Mouse (Mus musculus): ENCODE results near the gene Aspdh.

The Aspdh gene

DNA sequence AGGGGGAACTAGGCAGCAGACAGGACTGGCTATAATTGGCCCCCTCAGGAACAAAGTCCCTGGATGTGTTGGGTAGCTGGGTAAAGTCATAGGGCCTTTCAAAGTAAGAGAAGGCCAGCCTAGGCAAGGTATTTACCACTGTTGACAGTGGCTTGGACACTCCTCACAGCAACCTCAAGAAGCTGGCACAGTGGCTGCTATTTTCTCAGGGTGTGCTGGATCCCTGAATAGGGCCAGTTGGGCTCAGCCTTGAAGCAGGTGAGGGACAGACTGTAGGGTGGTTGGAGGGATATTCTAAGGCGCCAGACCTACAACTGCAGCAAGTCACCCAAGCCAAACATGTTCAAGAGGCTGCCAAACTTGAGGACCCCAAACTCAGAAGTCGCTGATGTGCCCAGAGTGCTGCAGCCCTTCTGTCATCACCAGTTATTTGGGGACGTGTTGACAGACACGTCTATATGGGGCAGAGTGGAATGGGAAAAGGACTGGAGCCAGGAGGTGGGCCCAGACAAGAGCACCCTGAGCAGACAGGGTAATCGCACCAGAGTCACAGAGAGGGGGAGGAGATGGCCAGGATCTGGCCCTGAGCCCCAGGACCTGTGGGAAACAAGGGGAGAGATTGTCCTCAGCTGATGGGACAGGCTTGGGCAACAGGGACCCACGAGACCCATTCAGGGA lies 6.8 kb downstream of the Aspdh start:
- peak; percentile 4 to 6 for DNase-seq (ENCODE audit: low spot score in 2 of 2)

DNA sequence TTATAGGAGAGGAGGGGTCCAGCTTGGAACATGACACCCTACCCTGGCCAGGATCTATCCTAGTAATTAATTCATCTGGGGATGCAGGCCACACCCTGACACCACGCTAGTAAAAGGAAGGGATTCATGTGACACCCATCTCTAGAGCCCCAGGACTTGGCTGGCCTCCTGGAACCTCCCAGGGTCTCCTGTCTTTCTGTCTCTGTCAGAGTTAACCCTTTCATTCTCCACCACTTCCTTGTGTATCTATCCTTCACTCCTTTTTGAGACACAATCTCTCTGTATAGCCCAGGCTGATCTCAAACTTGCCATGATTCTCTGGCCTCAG lies 7.3 kb downstream of the Aspdh start:
- no peak for DNase-seq (ENCODE audit: low spot score in 2 of 2)

DNA sequence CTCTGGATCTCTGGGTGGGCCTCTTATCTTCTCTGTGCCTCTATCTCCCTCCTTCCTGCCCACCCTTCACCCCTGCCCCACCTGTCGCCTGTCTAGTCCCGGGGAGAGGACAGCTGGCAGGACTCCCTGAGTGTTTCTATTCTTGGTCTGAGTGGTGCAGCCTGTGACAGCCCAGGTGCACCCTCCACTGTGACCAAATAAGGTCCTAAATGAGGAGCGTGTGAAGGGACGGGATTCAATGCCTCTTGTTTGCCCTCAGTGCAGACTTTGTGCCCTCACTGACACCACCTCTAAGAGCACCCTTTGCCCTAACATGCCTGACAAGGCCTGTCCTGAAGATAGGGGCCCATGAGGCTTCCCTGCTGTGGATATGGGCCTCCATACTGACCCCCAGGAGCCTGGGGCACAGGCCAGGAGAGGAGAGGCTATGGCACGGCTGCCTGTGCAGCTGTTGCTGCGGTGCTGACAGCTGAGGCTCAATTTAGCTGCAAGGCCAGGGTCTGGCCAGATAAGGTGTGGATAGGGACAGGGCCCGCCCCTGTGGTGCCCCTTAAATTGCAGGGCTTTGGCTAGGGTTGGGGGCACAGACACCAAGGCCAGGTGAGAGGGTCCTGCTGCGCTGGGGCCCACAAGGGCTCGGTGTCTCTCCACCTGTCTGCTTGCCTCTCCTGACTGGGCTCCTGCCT lies 7.9 kb downstream of the Aspdh start:
- peak; percentile 16 to 17 for DNase-seq (ENCODE audit: low spot score in 2 of 2)

DNA sequence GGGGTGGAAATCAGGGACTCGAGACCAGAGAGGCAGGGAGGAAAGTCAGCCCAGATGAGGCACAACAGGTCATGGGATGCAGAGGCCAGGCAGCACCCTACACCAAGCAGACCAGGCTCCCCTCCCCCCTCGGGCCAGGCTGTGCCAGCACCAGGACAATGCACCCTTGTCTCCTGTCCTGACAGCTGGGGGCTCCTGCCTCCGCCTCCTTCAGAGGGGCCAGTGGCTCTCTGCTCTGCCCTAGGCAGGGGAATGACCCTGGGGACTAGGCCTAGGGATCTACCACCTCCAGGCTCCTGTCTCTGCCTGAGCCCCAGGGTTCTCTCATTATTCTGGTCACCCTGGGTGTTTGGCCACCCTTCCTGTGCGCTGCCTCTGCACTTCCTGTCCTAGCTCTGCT lies 9.2 kb downstream of the Aspdh start:
- peak; percentile 65 to 77 for DNase-seq (ENCODE audit: low spot score in 2 of 2)

DNA sequence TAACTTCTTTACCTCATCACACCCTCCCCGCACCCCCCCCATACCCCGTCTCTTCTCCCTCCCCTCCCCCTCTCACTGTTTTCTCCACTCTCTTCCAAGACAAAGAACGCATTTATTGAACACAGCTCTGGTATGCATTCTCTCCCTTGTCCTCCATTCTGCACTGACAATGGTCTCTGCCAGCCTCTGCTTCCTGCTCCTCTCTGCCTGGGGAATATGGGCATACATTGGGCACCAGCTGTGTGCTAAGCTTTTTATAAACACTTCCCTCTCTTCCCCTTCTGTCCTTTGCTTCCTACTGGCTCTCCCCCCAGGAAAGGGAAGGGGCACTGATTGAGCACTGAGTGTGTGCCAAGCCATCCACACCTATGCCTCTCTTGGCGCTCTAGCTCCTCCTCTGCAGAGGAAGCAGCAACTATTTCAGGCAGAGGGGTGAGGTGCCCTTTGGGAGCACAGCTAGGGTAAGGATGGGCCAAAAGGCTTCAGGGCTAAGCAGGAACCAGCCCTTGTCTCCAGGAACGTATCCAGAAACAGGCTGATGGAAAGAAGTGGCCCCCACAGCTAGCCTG lies 9.9 kb downstream of the Aspdh start:
- peak; percentile 6 to 10 for DNase-seq (ENCODE audit: low spot score in 2 of 2)

DNA sequence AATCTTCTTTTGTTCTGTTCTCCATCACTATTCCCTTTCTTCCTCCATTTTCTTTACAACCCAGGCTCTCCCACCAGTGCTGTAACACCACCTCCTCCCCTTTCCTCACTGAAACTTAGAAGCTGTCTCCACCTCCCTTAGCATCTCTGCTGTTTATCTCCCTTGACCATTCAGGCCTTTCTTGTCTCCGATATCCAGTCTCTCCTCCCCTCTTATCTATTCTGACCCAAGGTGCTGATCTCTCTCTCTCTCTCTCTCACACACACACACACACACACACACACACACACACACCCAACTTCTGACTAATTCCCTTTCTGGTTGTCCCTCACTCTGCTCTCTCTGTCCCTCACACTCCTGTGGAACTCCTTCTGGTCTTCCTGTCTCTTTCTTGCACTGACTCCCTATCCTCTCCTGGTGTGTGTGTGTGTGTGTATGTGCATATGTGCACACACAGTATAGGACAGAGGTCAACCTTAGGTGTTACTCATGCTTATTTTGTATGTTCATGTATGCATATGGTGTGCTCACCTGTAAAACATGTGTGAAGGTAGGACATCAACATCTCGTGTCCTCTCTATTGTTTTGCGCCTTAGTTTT lies 17.7 kb downstream of the Aspdh start:
- no peak for DNase-seq (ENCODE audit: low spot score in 2 of 2)

DNA sequence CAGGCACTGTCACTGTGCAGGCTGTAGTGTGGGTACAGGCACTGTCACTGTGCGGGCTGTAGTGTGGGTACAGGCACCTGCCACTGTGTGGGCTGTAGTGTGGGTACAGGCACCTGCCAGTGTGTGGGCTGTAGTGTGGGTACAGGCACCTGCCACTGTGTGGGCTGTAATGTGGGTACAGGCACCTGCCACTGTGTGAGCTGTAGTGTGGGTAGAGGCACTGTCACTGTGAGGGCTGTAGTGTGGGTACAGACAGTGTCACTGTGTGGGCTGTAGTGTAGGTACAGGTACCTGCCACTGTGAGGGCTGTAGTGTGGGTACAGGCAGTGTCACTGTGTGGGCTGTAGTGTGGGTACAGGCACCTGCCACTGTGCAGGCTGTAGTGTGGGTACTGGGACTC lies 18.9 kb downstream of the Aspdh start:
- peak in 1 of 2 experiments; percentile 2 for DNase-seq (ENCODE audit: low spot score in 2 of 2)

DNA sequence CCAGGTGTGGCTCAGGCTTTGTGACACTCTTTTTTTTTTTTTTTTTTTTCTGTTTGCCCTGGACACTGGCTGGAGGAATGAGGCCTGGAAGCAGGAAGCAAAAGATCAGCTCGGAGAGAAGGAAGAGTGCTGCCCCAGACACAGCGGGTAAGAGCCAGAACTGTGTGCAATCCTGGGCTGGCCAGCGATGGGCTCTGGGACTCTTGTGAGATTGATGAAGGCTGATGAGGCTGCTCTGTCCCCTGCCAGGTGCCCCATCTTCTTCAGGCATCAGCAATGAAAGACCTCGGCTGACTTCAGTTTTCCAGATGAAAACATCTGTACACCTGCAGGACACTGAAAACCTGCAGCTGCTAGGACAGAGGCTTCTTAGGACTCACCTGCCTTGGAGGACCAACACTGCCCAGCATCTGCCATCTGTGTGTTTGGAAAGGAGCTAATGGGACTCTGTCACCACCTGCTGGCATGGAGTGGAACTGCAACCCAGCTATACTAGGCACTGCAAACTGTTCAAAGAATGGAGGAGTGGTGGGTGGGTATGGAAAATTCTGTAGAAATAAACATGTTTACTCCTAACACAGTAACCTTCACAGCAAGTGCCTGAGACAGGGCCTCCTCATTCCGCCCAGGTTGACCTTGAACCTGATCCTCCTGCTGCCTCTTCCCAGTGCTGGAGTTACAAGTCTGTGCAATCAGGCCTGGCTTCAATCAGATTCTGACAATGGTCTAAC lies 19.8 kb downstream of the Aspdh start:
- peak; percentile 45 to 79 for DNase-seq (ENCODE audit: low spot score in 2 of 2)

DNA sequence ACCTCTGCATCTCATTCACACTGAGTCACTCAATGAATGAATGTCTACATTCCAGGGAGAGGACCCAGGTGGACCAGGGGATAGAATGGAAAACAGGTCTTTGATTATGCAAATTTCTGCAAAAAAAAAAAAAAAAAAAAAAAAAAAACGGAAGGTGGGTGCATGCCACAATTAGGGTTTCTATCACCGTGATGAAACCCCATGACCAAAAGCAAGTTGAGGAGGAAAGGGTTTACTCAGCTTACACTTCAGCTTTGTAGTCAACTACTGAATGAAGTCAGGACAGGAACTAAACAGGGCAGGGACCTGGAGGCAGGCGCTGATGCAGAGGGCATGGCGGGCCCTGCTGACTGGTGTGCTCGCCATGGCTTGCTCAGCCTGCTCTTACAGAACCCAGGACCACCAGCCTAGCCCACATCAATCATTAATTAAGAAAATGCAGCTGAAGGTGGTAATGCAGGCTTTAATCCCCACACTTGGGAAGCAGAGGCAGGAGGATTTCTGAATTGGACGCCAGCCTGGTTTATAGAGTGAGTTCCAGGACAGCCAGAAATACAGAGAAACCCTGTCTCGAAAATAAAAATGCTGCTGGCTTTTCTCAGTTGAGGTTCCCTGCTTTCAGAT lies 20.5 kb downstream of the Aspdh start:
- peak in 1 of 2 experiments; percentile 2 for DNase-seq (ENCODE audit: low spot score in 2 of 2)

DNA sequence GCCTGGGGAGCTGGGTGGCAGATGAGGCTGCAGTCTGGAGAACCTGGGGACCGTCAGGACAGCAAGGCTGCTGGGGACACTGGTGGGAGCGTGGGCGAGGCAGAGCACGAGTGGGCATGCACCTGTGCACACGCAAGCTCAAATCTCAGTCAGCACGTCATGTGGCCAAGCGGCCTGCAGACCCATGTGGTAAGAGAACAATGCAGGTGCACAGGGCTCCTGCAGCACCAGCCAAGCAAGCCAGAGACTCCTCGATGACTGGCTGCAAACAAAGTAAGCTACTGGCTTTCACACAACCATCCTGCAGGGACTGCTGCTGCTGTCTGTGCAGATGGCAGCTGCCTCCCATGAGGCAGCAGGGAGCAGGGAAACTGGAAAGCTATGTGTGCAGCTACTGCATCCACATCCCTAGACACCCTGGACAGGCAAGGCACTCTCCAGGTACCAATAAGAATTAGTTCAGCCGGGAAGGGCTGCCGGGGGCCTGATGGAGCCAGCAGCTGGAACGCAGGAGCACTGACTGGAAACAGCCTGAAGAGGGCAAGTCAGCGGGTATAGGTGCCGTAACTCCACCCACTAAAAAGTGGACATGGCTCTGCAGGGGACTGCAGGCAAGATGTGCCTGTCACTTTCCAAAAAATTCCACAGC lies 21.9 kb downstream of the Aspdh start:
- DNase-seq (ENCODE audit: low spot score in 2 of 2), result peak in 1 of 2 experiments; percentile 10

DNA sequence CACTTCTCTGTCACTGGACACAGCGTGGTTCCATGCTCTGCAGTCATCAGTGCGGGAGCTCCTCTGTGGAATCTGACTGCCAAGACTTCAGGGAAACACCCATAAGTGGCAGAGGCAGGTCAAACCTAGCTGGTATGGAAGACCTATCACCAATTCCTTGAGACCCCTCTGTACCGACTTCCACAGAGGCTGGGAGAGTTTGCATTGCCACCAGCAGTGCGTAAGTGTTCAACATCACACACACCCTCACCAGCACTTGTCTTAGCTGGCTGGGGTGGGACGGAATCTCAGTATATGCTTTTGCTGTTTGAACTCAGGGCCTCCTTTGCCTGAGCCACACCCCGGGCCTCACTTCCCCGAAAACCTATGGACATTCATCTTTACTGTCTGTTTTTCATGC lies 22.7 kb downstream of the Aspdh start:
- DNase-seq (ENCODE audit: low spot score in 2 of 2), result peak in 1 of 2 experiments; percentile 5

DNA sequence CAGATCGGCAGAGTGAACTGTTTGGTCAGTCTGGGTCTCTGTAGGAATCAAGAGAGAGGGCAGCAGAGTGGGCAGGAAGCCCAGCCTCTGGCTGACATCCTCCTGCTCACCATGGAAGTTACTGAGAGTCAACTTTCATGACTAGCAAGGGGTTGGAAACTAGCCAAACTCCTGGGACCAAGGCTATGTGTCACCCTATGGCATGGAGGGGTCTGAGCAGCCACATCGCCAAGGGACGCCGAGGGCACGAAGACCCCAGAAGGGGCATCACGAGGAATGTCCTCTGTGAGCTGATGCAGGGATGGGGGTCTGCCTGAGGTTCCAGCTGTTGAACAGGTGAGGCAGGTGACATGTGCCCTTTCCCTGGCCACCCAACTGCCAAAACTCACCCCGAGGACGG lies 23.4 kb downstream of the Aspdh start:
- no peak for DNase-seq (ENCODE audit: low spot score in 2 of 2)

DNA sequence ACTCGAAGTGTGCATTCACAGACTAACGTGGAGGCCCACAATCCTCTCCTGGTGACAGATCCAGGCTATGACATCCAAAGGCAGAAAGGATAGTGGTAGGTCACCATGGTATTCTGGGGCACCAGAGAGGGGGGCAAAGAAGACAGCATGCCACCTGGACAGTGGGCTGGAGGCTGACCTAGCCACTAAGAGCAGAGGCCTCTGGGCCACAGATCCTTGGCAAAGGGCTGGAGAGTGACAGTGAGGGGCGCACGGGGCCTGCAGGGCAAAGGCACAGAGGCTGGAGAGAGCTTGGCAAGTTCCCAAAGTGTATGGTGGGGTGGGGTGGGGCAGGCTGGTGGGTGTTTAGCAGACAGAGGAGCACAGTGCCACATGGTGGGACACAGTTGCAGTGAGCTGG lies 25.1 kb downstream of the Aspdh start:
- DNase-seq (ENCODE audit: low spot score in 2 of 2), result peak in 1 of 2 experiments; percentile 6

DNA sequence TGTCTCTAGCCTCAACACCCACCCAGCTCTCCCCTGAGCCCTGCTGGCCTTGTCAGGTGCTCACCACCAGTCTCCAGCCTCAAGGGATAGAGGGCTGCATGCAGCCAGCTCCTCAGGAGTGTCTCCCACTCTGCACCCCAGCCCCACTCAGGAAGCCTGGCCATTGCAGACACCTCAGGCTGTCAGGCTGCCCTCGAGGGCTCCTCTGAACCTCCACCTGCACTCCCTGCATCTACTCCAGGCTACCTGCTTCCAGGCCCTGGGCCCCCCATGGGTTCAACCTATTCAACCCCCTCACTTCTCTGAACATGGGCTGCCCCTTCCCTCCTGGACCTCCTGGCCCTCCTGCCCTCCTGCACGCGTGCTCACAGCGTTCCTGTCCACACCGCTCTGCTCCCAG lies 26.2 kb downstream of the Aspdh start:
- DNase-seq (ENCODE audit: low spot score in 2 of 2), result peak in 1 of 2 experiments; percentile 2

DNA sequence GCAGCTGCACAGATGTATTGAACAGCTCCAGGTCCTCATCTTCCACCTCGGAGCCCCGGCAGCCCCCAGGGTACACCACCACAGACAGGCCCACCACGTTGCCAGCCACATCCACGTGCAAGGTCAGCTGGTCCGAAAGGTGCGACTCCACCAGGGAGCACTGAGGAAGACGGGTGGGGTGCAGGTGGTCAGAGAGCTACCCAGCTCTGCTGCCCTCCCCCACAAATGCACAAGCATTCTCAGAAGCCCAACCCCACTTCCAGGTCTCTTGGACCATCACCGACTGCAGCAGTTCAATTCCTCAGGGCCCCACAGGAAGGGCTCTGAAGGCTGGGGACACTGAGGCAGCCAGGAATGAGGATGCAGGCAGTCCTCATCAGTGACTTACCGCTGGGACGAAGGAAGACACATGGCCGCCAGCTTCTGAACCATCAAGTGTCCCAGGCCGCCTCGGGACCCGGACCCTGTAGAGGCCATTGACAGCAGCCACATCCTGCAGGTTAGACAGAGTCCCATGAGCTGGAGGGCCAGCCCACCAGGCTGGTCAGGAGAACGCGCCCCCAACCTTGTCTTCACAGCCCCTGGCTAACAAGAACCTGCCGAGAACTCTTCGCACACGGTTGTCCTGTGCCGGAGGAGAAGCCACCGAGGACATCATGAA lies 27.1 kb downstream of the Aspdh start:
- DNase-seq (ENCODE audit: low spot score in 2 of 2), result peak in 1 of 2 experiments; percentile 8

DNA sequence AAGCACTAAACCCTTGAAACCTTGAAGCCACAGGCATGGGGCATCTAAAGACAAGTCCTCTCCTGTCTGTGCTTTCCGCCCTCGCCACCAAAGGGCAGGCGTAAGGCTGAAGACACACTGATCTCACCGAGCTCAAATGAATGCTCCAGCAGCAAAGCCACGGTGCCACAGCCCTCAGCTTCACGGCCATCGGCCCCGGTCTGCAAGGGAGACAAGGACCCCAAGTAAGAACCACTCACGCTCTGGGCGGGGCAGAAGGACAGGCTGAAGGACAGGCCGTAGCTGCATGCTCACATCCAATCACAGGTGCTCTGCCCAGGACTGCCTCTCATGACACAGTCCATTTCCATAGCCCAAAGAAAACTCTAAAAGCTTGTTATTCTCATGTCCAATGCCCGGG lies 29.5 kb downstream of the Aspdh start:
- peak in 1 of 2 experiments; percentile 12 for DNase-seq (ENCODE audit: low spot score in 2 of 2)

DNA sequence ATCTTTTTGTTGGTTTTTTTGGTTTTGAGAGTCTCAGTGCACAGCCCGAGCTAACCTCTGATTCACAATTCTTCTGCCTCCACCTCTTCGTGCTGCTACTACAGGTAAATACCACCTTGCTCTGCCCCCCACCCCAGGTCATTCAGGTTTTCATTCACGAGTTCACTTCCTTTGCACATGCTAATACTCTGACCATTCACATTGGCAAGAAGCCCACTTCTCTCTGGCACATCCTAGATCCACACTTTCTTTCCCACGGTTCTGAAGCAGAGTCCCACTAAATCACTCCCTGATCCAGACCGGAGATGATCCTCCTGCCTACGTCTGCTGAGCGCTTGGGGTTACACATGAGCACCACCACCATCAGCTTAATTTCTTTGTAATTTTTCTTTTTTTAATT lies 29.9 kb downstream of the Aspdh start:
- no peak for DNase-seq (ENCODE audit: low spot score in 2 of 2)

DNA sequence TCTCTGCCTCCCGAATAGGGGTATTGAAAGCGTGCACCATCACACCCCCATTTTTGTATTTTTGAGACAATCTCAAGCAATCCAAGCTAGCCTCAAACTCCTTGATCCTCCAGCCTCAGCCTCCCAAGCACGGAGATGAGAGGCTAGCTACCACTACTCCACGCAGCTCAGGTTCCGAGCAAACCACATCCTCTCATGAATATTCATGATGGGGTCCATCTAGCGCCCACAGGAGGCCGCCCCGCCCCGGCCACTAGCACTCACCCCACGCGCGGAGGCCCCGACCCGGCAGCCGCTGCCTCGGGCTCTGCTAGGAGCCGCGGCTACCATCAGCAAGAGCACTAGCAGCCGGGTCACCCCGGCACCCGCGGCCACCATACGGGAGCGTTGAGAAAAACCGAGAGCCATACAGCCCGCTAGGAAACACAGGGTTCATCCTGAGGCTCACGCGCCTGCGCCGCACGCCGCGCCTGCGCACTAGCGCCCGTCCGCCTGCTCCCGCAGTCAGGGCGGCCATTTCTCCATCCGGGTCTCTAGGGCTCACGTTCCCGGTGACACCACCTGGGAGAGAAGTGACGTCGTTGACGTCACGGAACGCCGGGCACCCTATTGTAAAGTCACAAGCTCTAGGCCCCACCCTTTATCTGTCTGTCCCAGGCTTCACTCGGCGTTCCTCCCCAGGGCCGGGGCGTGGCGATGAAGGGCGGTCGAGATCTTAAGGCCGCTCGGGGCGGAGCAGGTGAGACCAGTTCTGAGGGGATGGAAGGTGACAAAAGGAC lies 31.0 kb downstream of the Aspdh start, which contains the start of the genes Emc10 and Fam71e1:
Gene Emc10 (minus strand): TSS at position 538 of the 779 bp plus-strand sequence.
Gene Fam71e1 (plus strand): TSS at position 590 of the 779 bp plus-strand sequence.
- DNase-seq (ENCODE audit: low spot score in 2 of 2), result peak; percentile 97 to 98

DNA sequence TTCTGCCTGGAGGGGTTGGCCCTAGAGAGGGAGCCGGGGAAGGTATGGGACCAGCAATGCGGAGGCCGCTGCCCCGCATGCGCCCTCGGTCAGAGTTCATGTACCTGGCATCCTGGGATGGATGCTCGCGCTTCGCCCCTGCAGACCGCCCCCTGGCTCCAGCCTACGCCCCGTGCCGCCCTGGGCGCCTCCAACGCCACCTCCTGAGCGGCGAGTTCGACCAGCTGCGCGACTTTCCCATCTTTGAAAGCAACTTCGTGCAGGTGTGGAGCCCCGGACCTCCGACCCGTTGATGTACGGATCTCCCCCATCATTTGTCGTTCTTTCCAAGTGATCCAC lies 31.5 kb downstream of the Aspdh start:
- DNase-seq (ENCODE audit: low spot score in 2 of 2), result no peak

Data from frontal cortex, postnatal 10 days (tissue).